Mouse (Mus musculus) testis, adult 2 months (tissue): ENCODE measurements around the gene Cep68.

Experiments used
- CTCF ChIP-seq: fragments of 200-500 bp; IDR thresholded peaks from 2 replicates; pipeline ENCODE4 v1.5.1; 2012; ENCODE audit warnings: low read depth, mild to moderate bottlenecking, inconsistent platforms, low read length, moderate library complexity; ENCODE audit not compliant: control insufficient read depth, insufficient read depth, insufficient replicate concordance
- POLR2A ChIP-seq: fragments of 200-500 bp; IDR thresholded peaks from 2 replicates; pipeline ENCODE4 v1.6.1; 2012; ENCODE audit warnings: low read depth, mild to moderate bottlenecking, inconsistent platforms, low read length, moderate library complexity; ENCODE audit not compliant: control insufficient read depth

GRCm38 (mm10) chr11:20202299-20203011 lies 46.8 kb downstream of the Cep68 start:
- TF ChIP-seq POLR2A (no peak), CTCF (no peak)
